Mouse (Mus musculus) erythroblast, embryonic 14.5 days (primary cell): Measurements from ENCODE around the gene Prr5.

Experiments used
- GATA1 ChIP-seq: IDR thresholded peaks from 2 replicates; pipeline ENCODE4 v1.6.1; 2012; ENCODE audit warnings: low read length, inconsistent platforms, mixed read lengths
- TAL1 ChIP-seq: IDR thresholded peaks from 3 replicates; pipeline ENCODE4 v1.6.1; 2012; ENCODE audit warnings: low read length, inconsistent platforms, mixed read lengths

GRCm38 (mm10) chr15:84724199-84724598 is 54.8 kb downstream of the Prr5 start:
- TF ChIP-seq GATA1 (no peak), TAL1 (no peak)
